Mouse (Mus musculus) natural killer cell, adult 2 months (primary cell): ENCODE results near the gene Galr2.
A peak's percentile ranks its signal among the peaks of the same experiment; 100 is the strongest.
"Not testable (repeated sequence)": the region's sequence is repeated elsewhere in the genome, so short reads cannot be mapped to it uniquely, and the experiment has no call there.

Experiments used
- DNase-seq, 2 experiments: peaks; one replicate each; pipeline ENCODE4 v3.0.0; 2022; ENCODE audit warnings: low spot score in 2 of 2

Gene Galr2

DNA sequence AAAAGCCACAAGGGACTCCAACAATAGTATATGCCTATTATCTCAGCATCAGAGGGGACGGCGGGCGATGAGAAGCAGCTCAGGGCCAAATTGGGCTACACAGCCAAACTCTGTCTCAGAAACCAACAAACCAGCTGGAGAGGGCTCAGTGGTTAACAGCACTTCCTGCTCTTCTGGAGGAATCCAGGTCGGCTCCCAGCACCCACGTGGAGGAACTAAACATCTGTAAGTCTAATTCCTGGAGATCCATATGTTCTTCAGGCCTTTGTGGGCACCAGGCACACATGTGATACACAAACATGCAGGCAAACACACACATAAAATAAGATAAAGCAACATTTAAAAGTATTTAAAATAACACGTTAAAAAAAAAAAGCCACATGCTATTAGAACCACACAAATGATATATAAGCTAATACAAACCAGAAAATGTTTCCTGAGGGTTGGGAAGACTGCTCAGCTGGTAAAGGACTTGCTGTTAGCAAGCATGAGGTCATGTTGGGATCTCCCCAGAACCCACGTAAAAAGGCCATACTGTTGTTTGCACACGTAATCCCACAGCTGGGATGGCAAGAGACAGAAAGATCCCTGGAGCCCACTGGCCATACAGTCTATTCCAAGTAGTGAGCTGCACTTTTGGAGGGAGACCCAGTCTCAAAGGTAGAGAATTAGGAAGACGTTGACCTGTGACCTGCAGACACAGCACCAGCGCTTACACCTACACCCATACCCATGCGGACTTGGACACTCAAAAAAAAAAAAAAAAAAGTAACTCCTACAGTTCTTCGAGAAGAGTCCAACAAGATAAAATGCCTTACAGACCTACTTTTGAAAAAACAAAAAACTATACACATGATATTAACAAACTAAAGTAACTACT lies 7.9 kb upstream of the Galr2 start:
- DNase-seq: no peak

DNA sequence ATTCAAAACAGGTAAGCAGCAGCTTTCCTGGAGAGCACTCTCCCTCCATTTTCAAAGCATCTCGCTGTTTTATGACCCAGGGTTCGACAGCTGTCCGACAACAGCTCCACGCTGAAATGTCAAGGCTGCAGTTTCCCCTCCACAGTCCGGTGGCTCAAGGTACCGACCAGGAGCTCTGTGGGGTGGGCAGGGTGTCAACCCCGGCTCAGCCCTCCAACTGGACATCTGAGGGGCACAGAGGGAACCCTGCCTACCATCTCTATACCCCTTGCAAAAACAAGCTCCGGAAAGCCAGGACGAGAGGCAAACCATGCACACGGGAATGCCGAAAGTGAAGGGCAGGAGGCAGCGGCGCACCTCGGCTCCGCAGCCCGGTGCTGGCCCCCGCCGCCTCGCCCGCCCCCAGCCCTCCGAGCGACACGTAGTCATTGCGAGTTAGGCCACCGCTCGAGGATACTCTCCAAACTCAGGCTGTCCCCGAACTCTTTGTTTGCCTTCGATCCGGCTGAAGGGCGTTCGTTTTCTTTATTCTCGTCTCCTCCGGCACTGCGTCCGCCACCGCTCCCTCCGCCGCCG lies 7.2 kb upstream of the Galr2 start:
- no peak for DNase-seq

DNA sequence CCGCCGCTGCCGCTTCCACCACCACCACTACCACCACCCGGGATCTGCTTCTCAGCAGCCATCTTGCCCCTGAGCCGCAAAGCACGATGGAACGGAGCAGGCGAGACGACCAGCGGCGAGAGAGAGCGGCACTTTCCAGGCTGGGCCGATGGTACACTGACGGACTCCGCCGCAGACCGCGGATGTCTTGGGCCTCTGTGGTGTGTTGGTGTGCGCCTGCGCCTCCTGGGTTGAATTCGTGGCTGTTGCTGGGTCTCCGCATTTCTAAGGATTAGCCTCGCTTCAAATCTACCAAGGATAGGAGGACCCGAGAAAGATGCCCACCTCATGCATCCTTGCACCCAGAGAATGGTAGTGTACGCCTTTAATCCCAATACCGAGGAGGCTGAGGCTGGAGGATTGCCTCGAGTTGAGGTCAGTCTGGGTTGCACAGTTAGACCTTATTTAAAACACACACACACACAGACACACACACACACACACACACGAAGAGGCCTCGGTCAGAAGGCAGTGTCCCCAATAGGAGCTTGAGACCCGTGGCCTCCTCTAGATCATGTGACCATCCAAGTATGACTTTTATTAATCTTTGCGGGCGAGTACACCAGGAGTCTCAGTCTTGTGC lies 6.6 kb upstream of the Galr2 start, which contains the start of gene Srp68:
TSS of gene Srp68 (minus strand) at position 173 of the 622 bp plus-strand sequence.
- DNase-seq: peak; percentile 86 to 90

DNA sequence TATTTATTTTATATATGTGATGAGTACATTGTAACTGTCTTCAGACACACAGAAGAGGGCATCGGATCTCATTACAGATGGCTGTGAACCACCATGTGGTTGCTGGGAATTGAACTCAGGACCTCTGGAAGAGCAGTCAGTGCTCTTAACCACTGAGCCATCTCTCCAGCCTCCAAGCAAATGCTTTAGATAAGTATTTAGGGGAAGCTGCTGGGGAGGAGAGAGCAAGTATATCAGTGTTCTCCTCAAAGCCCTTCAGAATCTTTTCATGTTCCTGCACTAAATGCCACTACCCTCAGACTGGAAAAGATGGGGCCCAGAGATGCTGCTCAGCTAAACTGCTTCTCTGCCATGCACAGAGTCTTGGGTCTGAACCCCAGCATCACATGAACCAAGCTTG lies 3.6 kb upstream of the Galr2 start:
- DNase-seq: not testable (repeated sequence)

DNA sequence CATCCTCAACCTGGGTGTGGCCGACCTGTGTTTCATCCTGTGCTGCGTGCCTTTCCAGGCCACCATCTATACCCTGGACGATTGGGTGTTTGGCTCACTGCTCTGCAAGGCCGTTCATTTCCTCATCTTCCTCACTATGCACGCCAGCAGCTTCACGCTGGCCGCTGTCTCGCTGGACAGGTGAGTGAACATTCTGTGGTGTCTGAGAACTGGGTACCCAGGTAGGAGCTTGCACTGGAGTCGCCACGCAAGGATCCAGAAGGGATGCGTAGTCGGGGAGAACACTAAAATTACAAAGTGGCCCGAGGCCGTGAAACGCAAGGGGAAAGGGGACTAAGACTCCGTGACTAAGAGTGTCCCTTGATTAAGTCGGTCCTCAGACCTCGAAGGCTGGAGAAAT lies 932 bp downstream of the Galr2 start:
- DNase-seq: no peak

DNA sequence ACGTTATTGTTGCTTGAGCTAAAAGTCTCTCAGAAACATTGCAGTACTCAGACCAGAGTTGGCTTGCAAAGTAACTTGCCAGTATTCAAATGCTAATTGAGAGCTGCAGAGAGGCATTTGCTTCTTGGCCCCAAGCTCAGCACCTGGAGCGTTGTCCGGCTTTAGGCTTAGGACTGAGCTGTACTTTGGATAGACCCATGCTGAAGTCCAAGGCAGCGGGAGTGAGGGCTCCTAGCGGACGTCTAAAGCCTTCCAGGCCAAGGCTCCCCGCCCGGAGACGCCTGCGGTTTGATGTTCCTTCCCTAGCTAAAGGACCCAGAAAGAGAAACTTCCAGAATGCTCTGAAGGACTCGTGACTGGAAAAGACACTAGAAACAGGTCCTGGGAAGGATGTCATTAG lies 1.4 kb downstream of the Galr2 start:
- no peak for DNase-seq

DNA sequence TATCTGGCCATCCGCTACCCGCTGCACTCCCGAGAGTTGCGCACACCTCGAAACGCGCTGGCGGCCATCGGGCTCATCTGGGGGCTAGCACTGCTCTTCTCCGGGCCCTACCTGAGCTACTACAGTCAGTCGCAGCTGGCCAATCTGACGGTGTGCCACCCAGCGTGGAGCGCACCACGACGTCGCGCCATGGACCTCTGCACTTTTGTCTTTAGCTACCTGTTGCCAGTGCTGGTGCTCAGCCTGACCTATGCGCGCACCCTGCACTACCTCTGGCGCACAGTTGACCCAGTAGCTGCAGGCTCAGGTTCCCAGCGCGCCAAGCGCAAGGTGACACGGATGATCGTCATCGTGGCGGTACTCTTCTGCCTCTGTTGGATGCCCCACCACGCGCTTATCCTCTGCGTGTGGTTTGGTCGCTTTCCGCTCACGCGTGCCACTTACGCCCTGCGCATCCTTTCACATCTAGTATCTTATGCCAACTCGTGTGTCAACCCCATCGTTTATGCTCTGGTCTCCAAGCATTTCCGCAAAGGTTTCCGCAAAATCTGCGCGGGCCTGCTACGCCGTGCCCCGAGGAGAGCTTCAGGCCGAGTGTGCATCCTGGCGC lies 2.3 kb downstream of the Galr2 start:
- no peak for DNase-seq

DNA sequence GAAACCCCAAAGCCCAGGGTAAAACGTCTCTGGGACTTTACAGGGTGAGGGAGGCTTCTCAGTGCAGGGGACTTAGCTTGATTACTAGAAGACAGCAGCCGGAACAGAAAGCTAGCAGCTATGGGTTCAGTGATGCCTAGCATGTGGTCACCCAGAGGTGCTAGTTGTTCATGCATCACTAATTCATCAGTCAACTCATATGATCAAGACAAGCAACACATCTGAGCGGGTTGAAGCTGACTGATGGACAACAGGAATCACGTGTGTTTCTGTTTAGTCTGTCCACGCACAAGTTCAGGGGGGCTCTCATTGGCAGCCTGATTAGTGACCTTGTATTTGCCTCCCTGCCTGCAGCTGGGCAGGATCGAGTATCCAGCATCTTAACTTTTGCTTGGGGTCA lies 3.2 kb downstream of the Galr2 start:
- no peak for DNase-seq

DNA sequence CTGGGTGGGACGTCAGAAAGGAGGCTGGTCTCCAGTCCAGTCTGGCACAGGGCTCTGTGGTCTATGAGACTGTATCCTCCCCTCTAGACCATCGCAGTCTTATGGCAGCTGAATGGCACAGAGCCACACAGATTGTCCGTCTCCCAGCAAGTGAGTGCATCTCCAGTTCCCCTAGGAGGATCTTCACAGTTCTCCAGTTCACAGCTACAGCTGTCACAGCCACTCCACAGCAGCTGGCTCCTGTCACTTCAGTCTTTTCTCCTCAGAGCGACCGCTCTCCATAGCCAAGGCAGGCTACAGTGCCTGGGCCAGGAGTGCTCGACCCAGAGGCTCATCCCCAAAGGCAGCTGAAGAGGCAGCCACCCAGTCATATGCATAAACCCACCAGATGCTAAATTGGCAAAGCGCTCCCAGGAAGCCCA lies 5.0 kb downstream of the Galr2 start:
- no peak for DNase-seq

DNA sequence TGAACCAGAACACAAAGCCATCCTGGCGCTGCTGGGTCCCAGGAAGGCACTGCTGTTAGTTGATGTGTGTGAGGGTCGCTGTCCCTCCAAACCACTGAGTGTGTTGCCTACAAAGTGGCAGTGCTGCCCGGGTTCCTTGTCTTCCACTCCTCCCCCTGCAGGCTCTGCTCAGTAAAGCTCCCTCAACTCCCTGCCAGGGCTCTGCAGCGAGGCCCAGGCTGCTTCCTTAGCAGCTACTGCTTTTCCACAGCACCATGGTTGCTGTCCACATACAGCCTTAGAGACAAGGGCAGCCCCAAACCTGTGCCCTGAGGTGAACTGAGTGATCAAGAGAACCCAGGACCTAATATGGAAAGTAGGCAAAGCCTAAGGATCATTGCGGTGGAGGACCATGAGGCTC lies 6.6 kb downstream of the Galr2 start:
- DNase-seq: no peak

DNA sequence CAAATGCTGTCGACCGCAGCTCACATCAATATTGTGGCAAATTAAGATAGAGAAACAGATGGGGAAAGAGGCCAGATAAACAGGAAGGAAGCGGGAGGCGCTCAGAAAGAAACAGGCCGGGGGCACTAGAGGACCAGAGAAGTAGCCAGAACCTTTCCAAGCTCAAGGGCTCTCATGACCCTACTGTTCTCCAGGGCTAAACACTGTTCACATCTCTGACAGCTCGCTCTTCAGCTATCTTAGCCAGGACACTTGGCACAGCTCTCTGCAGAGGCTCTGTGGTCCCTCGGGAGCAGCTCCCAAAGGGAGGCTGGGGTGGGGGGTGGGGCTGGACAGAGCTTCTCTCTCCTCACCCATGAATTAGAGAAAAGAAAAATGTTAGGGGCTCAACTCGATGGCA lies 9.8 kb downstream of the Galr2 start:
- DNase-seq: no peak

DNA sequence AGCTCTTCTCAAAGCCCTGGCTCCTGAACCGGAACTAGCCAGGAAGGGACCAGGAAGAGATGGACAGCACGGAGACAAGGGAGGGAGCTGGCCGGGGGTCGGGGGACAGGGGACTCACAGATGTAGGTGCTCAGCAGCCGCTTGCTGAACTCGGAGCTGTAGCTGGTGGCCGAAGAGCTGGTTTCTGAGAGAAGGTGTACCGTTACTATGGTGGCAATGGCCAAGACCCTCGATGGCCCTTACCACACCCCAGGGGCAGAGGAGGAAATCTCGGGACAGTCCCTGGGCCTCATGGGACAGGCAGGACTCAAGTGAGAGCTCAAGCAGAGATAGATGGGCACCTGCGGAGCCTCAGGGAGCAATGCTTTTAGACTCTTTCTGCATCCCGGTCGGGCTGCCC lies 11.7 kb downstream of the Galr2 start:
- DNase-seq: no peak

DNA sequence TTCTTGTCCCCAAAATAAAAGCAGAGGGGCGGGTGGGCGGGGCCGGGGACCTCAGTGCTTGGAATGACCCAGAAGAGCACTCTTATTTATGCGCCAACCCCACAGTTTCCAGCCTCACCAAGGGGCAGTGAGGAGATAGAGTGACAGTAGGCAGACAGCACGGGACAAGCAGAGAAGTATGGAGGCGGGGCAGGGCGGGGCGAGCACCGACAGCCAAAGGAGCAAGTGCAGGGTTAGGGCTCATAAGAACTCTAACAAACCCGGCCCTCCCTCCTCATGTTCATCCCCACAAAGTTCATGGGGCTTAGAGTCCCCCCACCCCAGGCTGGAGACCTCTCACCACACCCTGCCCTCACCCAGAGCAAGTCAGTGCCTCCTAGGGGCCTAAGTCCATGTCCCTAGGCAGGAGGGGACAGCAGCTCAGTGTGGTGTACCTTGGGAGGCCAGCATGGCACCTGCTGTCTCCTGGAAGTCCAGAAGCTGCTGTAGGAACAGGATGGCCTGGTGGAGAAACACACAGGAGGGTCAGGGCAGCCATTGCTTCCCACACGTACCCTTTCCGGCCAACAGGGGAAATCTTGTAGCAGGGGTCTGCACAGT lies 12.9 kb downstream of the Galr2 start:
- DNase-seq: no peak

DNA sequence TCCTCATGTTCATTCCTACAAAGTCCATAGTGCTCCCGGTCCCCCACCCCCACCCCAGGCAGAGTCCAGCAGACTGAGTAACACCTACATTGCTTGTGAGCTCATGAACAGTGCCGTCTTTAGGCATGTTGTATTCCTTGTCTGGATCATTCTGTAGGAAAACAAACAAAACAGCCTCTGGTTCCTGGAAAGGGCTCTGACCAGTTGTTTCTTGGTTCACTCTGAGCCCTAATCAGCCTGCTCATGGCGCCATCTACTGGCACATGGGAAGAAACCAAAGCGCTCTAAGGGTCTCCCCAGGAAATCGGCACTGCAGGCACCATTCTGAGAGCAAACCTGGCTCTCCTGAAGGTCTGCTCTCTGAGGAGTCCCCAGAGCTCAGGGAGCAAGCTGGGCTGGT lies 13.6 kb downstream of the Galr2 start:
- peak; percentile 26 to 44 for DNase-seq

DNA sequence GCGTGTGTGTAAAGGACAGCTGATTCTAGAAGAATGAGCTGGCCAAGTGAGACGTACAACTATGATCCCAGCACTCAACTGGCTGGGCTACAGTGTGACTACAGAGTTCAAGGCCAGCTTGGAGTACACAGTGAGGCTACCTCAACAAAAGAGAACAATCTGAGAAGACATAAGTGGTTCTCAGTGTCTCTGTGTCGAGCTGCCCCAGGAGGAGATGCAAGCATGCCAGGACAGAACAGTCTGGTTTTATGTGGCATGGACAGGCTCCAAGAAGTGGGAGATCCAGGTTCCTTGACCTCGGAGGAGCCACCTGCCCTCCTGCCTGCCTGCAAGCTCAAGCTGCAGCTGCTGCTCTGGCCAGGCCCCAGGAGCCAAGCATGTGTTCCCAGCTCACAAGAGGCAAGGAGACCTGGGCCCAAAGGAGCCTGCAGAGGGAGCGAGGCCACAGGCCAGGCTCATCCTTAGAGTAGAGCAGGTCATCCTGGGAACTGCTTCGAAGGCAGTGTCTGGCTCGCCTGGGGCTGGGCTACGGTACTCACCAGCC lies 15.5 kb downstream of the Galr2 start:
- DNase-seq: no peak

DNA sequence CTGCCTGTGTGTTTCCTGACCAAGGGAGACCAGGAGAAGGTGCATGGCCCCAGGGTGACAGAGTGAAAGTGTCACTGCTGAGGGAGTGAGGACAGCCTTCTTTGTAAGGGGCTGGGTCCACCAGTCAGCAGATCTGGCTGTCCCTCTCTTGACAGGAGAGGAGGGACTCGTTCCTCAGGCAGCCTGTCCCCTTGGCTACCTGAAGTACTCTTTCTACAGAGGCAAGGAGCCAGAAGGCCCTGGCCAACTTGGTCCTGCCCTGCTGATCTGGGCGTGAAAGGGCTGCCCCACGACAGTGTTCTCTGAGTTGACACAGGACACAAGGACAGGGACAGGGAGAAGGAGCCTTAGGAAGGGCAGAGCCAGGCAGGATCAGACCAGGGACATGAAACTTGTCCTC lies 16.3 kb downstream of the Galr2 start:
- DNase-seq: no peak

DNA sequence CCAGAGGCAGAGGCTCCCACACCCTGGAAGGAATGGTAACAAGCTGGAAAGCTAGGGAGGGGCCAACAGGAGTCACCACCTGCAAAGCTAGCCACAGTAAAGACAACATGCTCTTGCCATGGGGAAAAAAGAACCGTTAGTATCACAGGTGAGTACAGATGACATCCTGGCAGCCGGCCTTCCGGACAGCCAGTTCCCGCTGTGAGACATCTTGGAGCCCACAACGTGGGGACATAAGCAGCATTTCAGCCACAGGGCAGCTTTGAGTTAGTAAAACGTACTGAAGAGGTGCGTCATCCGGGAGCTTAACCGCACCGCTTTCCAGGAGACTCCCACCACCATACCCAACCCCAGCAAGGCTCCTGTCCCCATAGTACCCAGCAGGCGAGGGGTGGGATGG lies 17.5 kb downstream of the Galr2 start:
- DNase-seq: no peak

DNA sequence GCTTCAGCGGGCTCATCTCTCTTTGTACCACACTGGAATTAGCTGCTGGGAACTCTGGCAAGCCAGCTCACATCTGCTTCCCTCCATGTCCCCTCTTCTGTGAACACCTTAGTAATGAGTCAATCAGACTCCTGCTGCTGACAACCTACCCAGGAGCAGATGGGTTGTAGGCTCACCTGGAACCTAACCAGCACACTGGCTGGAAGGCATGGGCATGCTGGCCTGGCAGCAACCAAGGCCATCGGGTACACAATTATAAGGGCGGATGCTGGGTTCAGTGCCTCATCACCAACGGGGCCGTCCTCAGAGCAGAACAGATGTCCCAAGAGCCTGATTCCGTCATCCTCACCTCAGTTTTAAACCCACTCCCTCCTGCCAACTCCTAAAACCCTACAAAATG lies 17.9 kb downstream of the Galr2 start:
- no peak for DNase-seq

DNA sequence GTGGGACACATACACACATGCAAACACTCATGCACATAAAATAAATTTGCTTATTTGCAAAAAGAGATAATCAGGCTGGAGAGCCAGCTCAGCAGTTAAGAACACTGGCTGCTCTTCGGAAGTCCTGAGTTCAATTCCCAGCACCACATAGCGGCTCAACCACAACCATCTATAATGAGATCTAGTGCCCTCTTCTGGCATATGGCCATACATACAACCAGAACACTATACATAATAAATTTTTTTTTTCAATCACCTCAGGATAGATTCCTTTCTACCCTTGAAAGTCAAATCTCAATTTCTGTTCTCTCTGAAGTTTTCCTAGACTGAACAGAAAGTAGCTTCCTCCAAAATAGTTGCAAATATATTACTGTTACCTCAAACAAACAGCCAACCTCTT lies 24.7 kb downstream of the Galr2 start:
- no peak for DNase-seq

DNA sequence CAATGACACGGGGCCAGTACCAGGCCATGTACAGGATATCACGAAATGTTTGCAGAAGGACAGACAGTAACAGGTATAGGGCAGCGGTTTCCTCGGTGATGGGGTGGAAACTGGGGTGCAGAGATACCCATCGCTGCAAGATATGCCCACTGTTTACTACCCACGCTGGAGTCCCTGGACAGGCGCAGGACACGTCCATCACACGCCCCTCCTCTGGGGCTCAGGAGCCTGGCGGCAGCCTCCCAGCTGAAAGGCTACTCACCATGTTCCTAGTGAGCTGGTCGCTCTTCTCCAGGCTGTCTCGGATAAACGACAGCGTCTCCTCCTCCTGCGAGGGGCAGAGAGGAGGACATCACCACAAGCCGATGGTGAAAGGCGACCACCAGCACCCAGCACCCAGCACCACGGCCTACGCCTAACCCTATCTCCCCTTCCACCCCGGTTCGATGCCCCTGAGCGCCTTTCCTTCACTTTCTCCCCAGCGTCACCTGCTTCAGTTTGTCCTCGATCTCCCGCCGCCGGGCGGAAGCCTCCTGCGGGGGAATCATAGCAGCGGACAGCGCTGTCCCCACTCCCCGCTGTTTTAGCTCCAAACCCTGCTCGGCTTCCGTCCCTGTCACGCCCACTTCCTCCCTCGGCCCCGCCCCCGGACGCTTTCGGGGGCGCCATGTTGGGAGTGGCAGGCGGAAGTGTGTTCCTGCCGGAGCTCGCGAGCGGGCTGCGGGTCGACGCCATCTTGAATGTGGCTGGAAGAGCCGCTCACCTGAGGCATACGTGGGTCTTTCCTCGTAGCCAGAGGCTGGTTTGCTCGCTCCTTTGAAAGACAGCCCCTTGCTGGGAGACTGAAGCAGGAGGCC lies 25.6 kb downstream of the Galr2 start:
- peak; percentile 85 to 91 for DNase-seq
